Mouse (Mus musculus): ENCODE measurements around the gene Neurod4.

The Neurod4 gene

GRCm38 (mm10) chr10:130238318-130239209 is 41.5 kb downstream of the Neurod4 start:
- DNase-seq (ENCODE audit: low spot score in 2 of 2), result no peak

GRCm38 (mm10) chr10:130234576-130234975 is 45.5 kb downstream of the Neurod4 start:
- no peak for DNase-seq (ENCODE audit: low spot score in 2 of 2)

GRCm38 (mm10) chr10:130232117-130232516 is 47.9 kb downstream of the Neurod4 start:
- DNase-seq (ENCODE audit: low spot score in 2 of 2), result no peak

- DNase-seq (ENCODE audit: low spot score in 2 of 2), result no peak
These were observed 50.5 kb downstream of the Neurod4 start for GRCm38 (mm10) chr10:130229584-130229983.

- DNase-seq (ENCODE audit: low spot score in 2 of 2), result peak in 1 of 2 experiments; percentile 9
These were observed 51.8 kb downstream of the Neurod4 start for GRCm38 (mm10) chr10:130228246-130228645.

- DNase-seq (ENCODE audit: low spot score in 2 of 2), result no peak
These were observed 55.0 kb downstream of the Neurod4 start for GRCm38 (mm10) chr10:130225034-130225433.
